Mouse (Mus musculus) brain, embryonic 14.5 days (tissue): ENCODE data around the gene Gpr155. TPM values are rescaled to one million over a fixed set of nuclear protein-coding genes. Genes with fewer than 3 reads are reported as not detected.

Experiments
- DNase-seq: peaks from one replicate; pipeline ENCODE4 v3.0.0-alpha.2; 2011; ENCODE audit warnings: low read depth
- CTCF ChIP-seq: fragments of 200-500 bp; IDR thresholded peaks from 2 replicates; pipeline ENCODE4 v1.5.1; 2012; ENCODE audit warnings: inconsistent platforms, mild to moderate bottlenecking, moderate library complexity, borderline replicate concordance; ENCODE audit not compliant: insufficient read depth, insufficient read length; ENCODE audit errors: extremely low read depth
- POLR2A ChIP-seq: fragments of 200-500 bp; IDR thresholded peaks from 2 replicates; pipeline ENCODE4 v1.6.1; 2012; ENCODE audit warnings: mild to moderate bottlenecking, inconsistent platforms, borderline replicate concordance; ENCODE audit not compliant: poor library complexity, insufficient read depth, insufficient read length, severe bottlenecking; ENCODE audit errors: extremely low read depth
- polyA plus RNA-seq: library from polyadenylated mRNA; depleted of rRNA; stranded (reverse); fragments of >200 nt; gene quantifications from 2 replicates; pipeline ENCODE4 v1.2.3, GENCODE M21; 2012; rRNA removed

Gpr155 gene
- polyA plus RNA-seq: 7.7 and 8.8 TPM in 2 replicates

DNA sequence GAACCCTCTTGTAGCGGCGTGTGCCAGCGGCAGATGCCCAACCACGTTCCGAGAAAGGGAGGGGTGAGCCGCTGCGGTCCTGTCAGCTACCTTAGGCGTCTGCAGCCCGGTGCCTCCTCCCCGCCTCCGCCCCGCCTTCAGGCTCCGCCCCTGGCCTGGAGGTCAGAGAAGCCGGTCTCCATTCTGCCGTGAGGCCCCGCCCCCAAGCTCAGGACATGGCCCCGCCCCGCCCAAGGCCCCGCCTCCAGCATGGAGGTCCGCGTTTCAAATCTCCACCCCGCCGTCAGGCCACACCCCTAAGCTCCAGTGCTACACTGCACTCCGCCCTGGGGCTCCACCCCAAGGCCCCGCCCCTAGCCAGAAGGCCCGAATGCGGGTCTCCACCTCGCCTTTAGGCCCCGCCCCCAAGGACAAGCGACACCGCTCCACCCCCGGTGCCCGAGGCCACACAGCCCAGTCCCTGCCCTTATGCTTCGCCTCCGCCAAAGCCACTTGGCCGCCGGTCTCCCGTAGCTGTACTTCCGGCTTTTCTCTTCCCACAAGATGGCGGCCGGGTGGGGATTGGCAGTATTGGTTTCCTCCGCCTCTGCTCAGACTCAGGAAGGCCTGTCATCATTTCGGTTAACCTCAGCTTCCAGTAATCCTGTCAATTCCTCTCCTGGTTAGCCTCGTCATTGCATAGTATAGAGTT, at the start of gene Gpr155:
Gpr155 (minus strand) TSS at position 217 of the 691 bp plus-strand sequence.
- peak; percentile 38; the same call in 1 of the 2 replicates for TF ChIP-seq POLR2A
- TF ChIP-seq CTCF: no peak
- DNase-seq: peak; percentile 99

DNA sequence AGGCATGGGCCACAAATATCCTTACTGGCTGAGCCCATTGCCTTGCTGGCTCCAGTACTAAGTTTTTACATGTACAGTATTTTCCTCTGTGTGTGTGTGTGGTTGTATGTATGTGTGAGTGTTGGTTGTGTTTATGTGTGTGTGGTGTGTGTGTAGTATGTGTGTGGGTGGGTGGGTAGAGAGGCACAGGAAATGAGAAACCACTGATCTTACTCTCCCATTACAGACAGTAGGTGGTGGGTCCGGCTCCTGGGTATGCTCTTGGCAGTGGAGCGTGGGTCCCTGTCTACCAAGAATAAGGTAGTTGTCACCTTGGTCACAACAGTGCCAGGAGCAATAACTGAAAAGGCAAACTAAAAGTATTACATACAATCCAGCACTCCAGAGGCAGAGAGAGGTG, 49.5 kb upstream of the Gpr155 start:
- DNase-seq: no peak
- TF ChIP-seq POLR2A (no peak), CTCF (no peak)

DNA sequence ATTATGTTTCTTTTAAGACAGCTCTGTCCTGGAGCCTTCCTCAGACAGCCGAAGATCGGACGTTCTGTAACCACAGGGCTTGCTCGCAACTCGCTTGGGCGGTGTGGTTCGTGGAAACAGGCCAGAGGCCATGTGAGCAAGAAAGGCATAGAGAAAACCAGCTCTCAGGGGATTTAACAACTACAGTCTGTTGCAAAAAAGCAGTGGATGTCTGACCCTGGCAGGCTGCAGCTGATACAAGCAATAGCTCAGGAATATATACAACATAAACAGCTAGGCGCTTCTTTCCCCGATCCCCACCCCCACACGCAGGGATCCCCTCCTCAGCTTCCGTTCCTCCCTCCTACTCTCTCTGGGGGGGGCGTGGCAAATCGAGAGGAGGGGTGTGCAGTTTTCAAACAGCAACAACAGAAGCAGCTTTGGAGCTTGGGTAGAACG, 45.6 kb upstream of the Gpr155 start:
- DNase-seq: peak; percentile 68
- TF ChIP-seq POLR2A: no peak
- TF ChIP-seq CTCF: no peak

DNA sequence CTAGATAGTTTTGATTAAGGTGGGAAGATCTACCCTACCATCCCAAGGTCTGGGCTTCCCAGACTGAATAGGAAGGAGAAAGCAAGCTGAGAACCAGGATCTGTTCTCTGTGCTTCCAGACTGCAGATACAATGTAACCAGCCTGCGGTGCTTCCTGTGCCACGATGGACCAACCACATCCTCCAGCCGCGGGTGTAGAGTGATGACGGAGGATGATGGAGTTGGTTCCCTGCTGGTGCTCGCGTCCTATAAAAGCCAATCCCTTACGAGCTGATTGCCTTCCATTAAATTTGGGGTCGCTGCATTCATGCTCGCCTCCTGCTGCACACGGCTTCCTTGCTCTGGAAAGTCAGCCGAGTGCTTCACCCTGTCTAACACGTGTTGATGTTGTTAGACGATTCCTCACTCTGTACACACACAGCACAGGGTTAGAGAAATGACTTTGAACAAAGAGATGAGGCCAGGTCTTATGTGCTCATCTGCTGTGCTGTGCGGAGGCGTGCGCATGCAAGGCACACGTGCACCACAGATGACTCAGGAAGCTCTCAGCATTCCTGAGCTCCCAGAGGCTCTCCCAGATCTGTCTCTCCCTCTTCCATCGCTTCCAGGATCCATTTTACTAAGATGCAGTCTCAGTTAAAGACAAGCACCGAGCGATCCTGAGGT, 42.6 kb upstream of the Gpr155 start:
- TF ChIP-seq CTCF (no peak), POLR2A (no peak)
- DNase-seq: no peak

DNA sequence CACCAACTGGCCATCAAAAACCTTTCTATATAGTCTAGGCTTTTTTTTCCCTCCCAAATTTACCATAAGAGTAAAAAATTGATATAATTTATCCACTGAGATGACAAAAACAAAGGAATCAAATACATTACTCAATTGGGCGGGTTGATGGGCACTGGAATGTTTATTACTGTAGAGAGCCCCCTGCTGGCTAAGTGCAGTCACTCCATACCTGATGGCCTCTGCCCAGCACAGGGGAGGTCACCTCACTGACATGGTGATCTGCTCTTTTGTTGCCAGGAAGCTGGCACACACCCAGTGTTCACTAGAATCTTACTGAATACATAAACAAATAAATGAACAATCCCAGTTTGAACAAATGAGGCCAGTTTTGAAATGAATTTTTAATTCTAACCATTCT, 40.9 kb upstream of the Gpr155 start:
- DNase-seq: peak; percentile 27
- TF ChIP-seq POLR2A (no peak), CTCF (peak; percentile 60; the same call in 1 of the 2 replicates)

DNA sequence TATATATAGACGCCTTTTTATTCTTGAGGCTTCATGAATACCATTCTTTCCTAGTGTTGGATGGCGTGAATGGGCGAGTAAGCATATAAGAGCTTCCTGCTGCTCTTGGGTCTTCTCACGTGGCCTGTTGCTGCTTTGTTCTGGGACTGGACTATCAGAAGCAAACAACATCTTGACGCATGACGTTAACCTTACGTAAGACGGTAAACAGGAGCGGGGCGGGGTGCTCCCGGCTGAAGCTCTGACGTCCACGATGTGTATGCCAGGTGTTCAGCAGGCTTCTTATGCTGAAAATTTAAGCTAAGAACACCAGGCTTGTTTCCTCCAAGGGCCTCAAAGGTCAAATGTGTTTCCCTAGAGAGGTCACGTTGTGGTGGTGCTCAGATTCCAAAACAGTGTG, 39.5 kb upstream of the Gpr155 start:
- TF ChIP-seq CTCF (no peak), POLR2A (no peak)
- no peak for DNase-seq

DNA sequence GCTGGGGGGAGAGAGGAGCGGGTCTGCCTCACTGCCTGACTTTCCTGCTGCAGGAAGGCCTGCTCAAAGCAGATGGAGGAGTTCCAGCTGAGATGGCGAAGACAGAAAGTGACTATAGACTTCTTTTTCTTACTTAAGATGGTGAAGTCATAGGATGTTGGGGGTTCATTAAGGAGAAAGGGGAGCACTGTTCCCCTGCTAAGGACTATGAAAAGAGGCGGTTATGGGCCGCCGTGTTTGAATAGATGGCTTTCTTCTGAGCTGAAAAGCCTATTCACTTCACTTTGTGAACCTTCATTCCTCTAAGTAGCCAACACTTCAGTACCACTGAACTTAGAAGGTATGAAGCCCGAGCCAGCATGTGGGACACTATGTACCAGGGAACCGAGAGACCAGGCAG, 33.4 kb upstream of the Gpr155 start:
- DNase-seq: peak; percentile 26

DNA sequence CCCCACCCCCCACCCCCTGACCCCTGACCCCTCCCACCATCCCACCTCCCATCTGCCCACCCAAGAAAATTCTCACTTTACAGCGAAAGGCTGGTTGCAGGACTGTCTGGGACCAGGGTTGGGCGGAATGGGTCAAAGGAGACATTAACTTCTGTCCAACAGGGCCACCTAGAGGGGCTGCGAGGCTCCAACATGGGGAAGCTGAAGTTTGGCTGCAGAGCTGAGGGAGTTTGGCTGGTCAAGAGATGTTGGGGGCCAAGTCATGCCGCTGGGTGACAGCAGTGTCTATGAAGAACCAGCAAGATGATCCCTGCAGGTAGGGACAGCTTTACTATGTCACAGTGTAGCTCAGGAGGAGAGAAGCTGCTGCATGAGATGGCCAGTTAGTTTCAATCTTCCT, 32.9 kb upstream of the Gpr155 start:
- DNase-seq: peak; percentile 7
- TF ChIP-seq POLR2A (no peak), CTCF (peak; percentile 32; the same call in 1 of the 2 replicates)

More for the DNA sequence above, 33.4 kb upstream of the Gpr155 start:
- no peak for TF ChIP-seq POLR2A
- no peak for TF ChIP-seq CTCF

DNA sequence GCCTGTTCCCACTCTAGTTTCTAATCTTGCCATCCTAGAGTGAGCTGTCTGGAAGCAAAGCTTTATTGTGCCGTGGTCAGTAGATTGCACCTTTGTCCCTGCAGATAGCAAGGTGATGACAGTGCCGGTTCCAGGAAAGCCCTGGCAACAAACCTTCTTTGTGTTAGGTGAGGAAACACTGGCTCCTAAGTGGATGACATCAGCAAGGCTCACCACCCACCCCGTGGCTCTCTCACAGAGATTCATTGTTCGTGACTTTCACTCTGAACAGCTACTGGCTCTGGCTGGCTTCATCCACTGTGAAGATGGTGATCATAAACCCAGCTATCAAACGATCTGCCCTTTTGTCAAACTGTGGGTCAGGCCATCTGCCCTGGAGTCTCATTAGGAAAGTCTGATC, 29.5 kb upstream of the Gpr155 start:
- TF ChIP-seq CTCF (no peak), POLR2A (no peak)
- DNase-seq: no peak

DNA sequence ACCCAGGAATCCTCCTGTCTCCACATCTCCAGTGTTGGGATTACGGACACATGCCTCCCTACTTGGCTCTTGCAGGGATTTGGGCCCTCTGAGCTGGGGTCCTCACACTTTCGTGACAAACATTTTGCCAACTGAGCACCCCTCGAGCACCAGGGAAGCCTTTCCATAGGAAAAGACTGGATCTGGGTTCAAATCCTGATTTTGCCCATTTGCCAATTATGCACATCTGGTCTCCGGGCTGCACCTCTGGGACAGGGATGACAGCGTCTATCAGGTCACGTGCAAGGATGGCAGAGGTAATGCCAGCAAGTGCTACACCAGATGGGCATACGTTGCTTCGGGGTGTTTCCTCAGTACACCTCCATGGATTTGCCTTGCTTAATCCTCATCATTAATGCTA, 23.7 kb upstream of the Gpr155 start:
- no peak for TF ChIP-seq POLR2A
- TF ChIP-seq CTCF: no peak
- DNase-seq: no peak

DNA sequence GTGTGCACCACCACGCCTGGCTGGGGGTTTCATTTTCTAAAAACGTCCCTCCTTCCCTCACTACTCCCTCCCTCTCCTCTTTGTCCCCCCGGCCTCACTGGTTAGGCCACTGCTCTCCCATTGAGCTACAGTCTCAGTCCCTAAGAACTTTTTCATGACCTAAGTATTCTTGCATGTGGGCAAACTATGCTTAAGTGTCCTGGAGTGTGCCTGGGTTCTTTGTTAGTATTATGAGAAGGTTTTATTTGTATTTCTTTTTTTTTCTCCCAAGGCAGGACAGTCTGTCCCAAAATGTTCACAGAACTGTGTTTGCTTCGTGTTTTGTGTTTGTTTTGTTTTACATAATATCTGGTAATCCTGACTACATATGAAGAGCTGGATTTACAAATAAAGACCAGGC, 21.3 kb upstream of the Gpr155 start:
- TF ChIP-seq CTCF (no peak), POLR2A (no peak)
- no peak for DNase-seq
